Mouse (Mus musculus) G1E (cell line): ENCODE data around the gene Cand1.

Source experiments
- CTCF ChIP-seq: IDR thresholded peaks from 2 replicates; pipeline ENCODE4 v1.5.1; 2012; ENCODE audit warnings: low read depth, low read length, inconsistent platforms, mixed read lengths
- GATA1 ChIP-seq: IDR thresholded peaks from 2 replicates; pipeline ENCODE4 v1.6.1; 2012; ENCODE audit warnings: borderline replicate concordance, low read length, inconsistent platforms, mixed read lengths
- GATA2 ChIP-seq: IDR thresholded peaks from 2 replicates; pipeline ENCODE4 v1.6.1; 2012; ENCODE audit warnings: low read depth, low read length, inconsistent platforms, borderline replicate concordance

DNA sequence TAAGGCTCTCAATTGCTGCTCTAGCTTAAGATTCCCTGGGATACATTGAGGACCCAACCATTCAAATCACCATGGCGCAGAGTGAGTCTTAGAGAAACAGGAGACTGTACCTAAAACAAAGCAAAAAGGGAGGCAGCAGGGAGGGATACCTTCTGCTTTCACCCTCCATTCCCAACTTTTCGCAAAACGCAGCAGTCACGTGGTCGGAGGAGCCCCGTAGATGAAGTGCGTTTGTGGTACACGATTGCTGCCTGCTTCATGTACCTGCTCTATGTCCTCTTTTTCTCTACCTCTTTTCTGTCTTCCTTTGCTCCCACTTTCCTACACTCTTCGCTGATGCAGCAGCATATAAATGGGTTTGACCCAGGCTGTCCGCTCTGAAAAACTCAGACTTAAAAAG lies 39.0 kb upstream of the Cand1 start:
- TF ChIP-seq CTCF: no peak
- TF ChIP-seq GATA2: no peak
- TF ChIP-seq GATA1: no peak
